Mouse (Mus musculus): Measurements from ENCODE around the gene Kntc1. TPM values are rescaled to one million over a fixed set of nuclear protein-coding genes. Genes with fewer than 3 reads are reported as not detected.

The Kntc1 gene
- polyA plus RNA-seq, 1 experiment from 2014 or later: 23.9 TPM

- Histone ChIP-seq H3K36me3 (ENCODE audit: control insufficient read depth, insufficient read depth) (peaks cover 28% of the 10 kb centered on the region), H3K27ac (ENCODE audit: low read length) (no peak overlapping the region), H3K9ac (ENCODE audit: low read depth, low read length) (no peak overlapping the region), H3K4me3 (ENCODE audit: low read depth, low read length) (no peak overlapping the region), H3K9me3 (replicated peaks; ENCODE audit: control insufficient read depth, low read length) (no peaks in the 10 kb centered on the region), H3K4me2 (ENCODE audit: low read depth, low read length) (no peak overlapping the region), H3K4me1 (ENCODE audit: control insufficient read depth, low read depth, low read length) (no peaks in the 10 kb centered on the region), H3K27me3 (ENCODE audit: control insufficient read depth, insufficient read depth, low read depth, low read length) (no peaks in the 10 kb centered on the region)
- 92% methylated on average over 3 of the region's 3 CpGs for WGBS (ENCODE audit: insufficient replicate concordance)
- ATAC-seq (ENCODE audit: low read depth): no peak
These were observed 71.7 kb downstream of the Kntc1 start for GRCm38 (mm10) chr5:123821264-123821571.

- Histone ChIP-seq H3K4me3 (ENCODE audit: low read depth, low read length) (no peak overlapping the region), H3K36me3 (ENCODE audit: control insufficient read depth, insufficient read depth) (peaks cover 27% of the 10 kb centered on the region), H3K4me2 (ENCODE audit: low read depth, low read length) (no peak overlapping the region), H3K9me3 (replicated peaks; ENCODE audit: control insufficient read depth, low read length) (no peaks in the 10 kb centered on the region), H3K4me1 (ENCODE audit: control insufficient read depth, low read depth, low read length) (no peaks in the 10 kb centered on the region), H3K9ac (ENCODE audit: low read depth, low read length) (no peak overlapping the region), H3K27me3 (ENCODE audit: control insufficient read depth, insufficient read depth, low read depth, low read length) (no peaks in the 10 kb centered on the region), H3K27ac (ENCODE audit: low read length) (no peak overlapping the region)
- 75% methylated on average over 7 of the region's 7 CpGs for WGBS (ENCODE audit: insufficient replicate concordance)
- ATAC-seq (ENCODE audit: low read depth): no peak
These were observed 73.2 kb downstream of the Kntc1 start for GRCm38 (mm10) chr5:123822706-123823105.

- WGBS (ENCODE audit: insufficient replicate concordance): 61% methylated on average over 6 of the region's 6 CpGs
- H3K4me2 ChIP-seq (ENCODE audit: low read depth, low read length): no peak overlapping the region
- H3K9ac ChIP-seq (ENCODE audit: low read depth, low read length): no peak overlapping the region
- no peaks in the 10 kb centered on the region for H3K9me3 ChIP-seq (replicated peaks; ENCODE audit: control insufficient read depth, low read length)
- H3K4me3 ChIP-seq (ENCODE audit: low read depth, low read length): no peak overlapping the region
- no peak for ATAC-seq (ENCODE audit: low read depth)
- H3K4me1 ChIP-seq (ENCODE audit: control insufficient read depth, low read depth, low read length): no peaks in the 10 kb centered on the region
- no peaks in the 10 kb centered on the region for H3K36me3 ChIP-seq (ENCODE audit: control insufficient read depth, insufficient read depth)
- no peak overlapping the region for H3K27ac ChIP-seq (ENCODE audit: low read length)
- H3K27me3 ChIP-seq (ENCODE audit: control insufficient read depth, insufficient read depth, low read depth, low read length): no peaks in the 10 kb centered on the region
These were observed 78.2 kb downstream of the Kntc1 start for GRCm38 (mm10) chr5:123827659-123828091.

GRCm38 (mm10) chr5:123832309-123832708 lies 82.8 kb downstream of the Kntc1 start:
- Histone ChIP-seq H3K4me2 (ENCODE audit: low read depth, low read length) (no peak overlapping the region), H3K4me3 (ENCODE audit: low read depth, low read length) (no peak overlapping the region), H3K36me3 (ENCODE audit: control insufficient read depth, insufficient read depth) (no peaks in the 10 kb centered on the region), H3K4me1 (ENCODE audit: control insufficient read depth, low read depth, low read length) (no peaks in the 10 kb centered on the region), H3K27me3 (ENCODE audit: control insufficient read depth, insufficient read depth, low read depth, low read length) (no peaks in the 10 kb centered on the region), H3K9me3 (replicated peaks; ENCODE audit: control insufficient read depth, low read length) (no peaks in the 10 kb centered on the region), H3K27ac (ENCODE audit: low read length) (no peak overlapping the region), H3K9ac (ENCODE audit: low read depth, low read length) (no peak overlapping the region)
- ATAC-seq (ENCODE audit: low read depth): no peak
- WGBS (ENCODE audit: insufficient replicate concordance): 52% methylated on average over 7 of the region's 7 CpGs

- WGBS (ENCODE audit: insufficient replicate concordance): 49% methylated on average over 3 of the region's 3 CpGs
- peak; percentile 59; the same call in 1 of the 2 replicates for ATAC-seq (ENCODE audit: low read depth)
- H3K36me3 ChIP-seq (ENCODE audit: control insufficient read depth, insufficient read depth): no peaks in the 10 kb centered on the region
- H3K9ac ChIP-seq (ENCODE audit: low read depth, low read length): no peak overlapping the region
- no peak overlapping the region for H3K4me2 ChIP-seq (ENCODE audit: low read depth, low read length)
- H3K4me1 ChIP-seq (ENCODE audit: control insufficient read depth, low read depth, low read length): no peaks in the 10 kb centered on the region
- no peaks in the 10 kb centered on the region for H3K27me3 ChIP-seq (ENCODE audit: control insufficient read depth, insufficient read depth, low read depth, low read length)
- H3K9me3 ChIP-seq (replicated peaks; ENCODE audit: control insufficient read depth, low read length): no peaks in the 10 kb centered on the region
- no peak overlapping the region for H3K4me3 ChIP-seq (ENCODE audit: low read depth, low read length)
- no peak overlapping the region for H3K27ac ChIP-seq (ENCODE audit: low read length)
These were observed 85.3 kb downstream of the Kntc1 start for GRCm38 (mm10) chr5:123834836-123835235.

- Histone ChIP-seq H3K4me1 (ENCODE audit: control insufficient read depth, low read depth, low read length) (peaks cover 3% of the 10 kb centered on the region), H3K4me2 (ENCODE audit: low read depth, low read length) (no peak overlapping the region), H3K27ac (ENCODE audit: low read length) (no peak overlapping the region), H3K36me3 (ENCODE audit: control insufficient read depth, insufficient read depth) (no peaks in the 10 kb centered on the region), H3K9me3 (replicated peaks; ENCODE audit: control insufficient read depth, low read length) (no peaks in the 10 kb centered on the region), H3K4me3 (ENCODE audit: low read depth, low read length) (no peak overlapping the region), H3K27me3 (ENCODE audit: control insufficient read depth, insufficient read depth, low read depth, low read length) (no peaks in the 10 kb centered on the region), H3K9ac (ENCODE audit: low read depth, low read length) (no peak overlapping the region)
- 51% methylated on average over 4 of the region's 4 CpGs for WGBS (ENCODE audit: insufficient replicate concordance)
- ATAC-seq (ENCODE audit: low read depth): no peak
These were observed 87.9 kb downstream of the Kntc1 start for GRCm38 (mm10) chr5:123837371-123837770.

- H3K4me1 ChIP-seq (ENCODE audit: control insufficient read depth, low read depth, low read length): peaks cover 7% of the 10 kb centered on the region
- H3K27ac ChIP-seq (ENCODE audit: low read length): no peak overlapping the region
- H3K4me3 ChIP-seq (ENCODE audit: low read depth, low read length): no peak overlapping the region
- no peaks in the 10 kb centered on the region for H3K9me3 ChIP-seq (replicated peaks; ENCODE audit: control insufficient read depth, low read length)
- H3K36me3 ChIP-seq (ENCODE audit: control insufficient read depth, insufficient read depth): no peaks in the 10 kb centered on the region
- no peaks in the 10 kb centered on the region for H3K27me3 ChIP-seq (ENCODE audit: control insufficient read depth, insufficient read depth, low read depth, low read length)
- no peak for ATAC-seq (ENCODE audit: low read depth)
- H3K4me2 ChIP-seq (ENCODE audit: low read depth, low read length): no peak overlapping the region
- no peak overlapping the region for H3K9ac ChIP-seq (ENCODE audit: low read depth, low read length)
- 60% methylated on average over 11 of the region's 11 CpGs for WGBS (ENCODE audit: insufficient replicate concordance)
These were observed 92.9 kb downstream of the Kntc1 start for GRCm38 (mm10) chr5:123842221-123842934.

GRCm38 (mm10) chr5:123842935-123843282 lies 93.4 kb downstream of the Kntc1 start:
- H3K4me1 ChIP-seq (ENCODE audit: control insufficient read depth, low read depth, low read length): peaks cover 7% of the 10 kb centered on the region
- H3K4me2 ChIP-seq (ENCODE audit: low read depth, low read length): no peak overlapping the region
- H3K27ac ChIP-seq (ENCODE audit: low read length): no peak overlapping the region
- no peak overlapping the region for H3K4me3 ChIP-seq (ENCODE audit: low read depth, low read length)
- 35% methylated on average over 3 of the region's 3 CpGs for WGBS (ENCODE audit: insufficient replicate concordance)
- no peaks in the 10 kb centered on the region for H3K9me3 ChIP-seq (replicated peaks; ENCODE audit: control insufficient read depth, low read length)
- no peaks in the 10 kb centered on the region for H3K27me3 ChIP-seq (ENCODE audit: control insufficient read depth, insufficient read depth, low read depth, low read length)
- no peak for ATAC-seq (ENCODE audit: low read depth)
- H3K36me3 ChIP-seq (ENCODE audit: control insufficient read depth, insufficient read depth): no peaks in the 10 kb centered on the region
- no peak overlapping the region for H3K9ac ChIP-seq (ENCODE audit: low read depth, low read length)

- Histone ChIP-seq H3K4me1 (ENCODE audit: control insufficient read depth, low read depth, low read length) (peaks cover 7% of the 10 kb centered on the region), H3K27me3 (ENCODE audit: control insufficient read depth, insufficient read depth, low read depth, low read length) (no peaks in the 10 kb centered on the region), H3K27ac (ENCODE audit: low read length) (no peak overlapping the region), H3K9me3 (replicated peaks; ENCODE audit: control insufficient read depth, low read length) (no peaks in the 10 kb centered on the region), H3K4me2 (ENCODE audit: low read depth, low read length) (no peak overlapping the region), H3K36me3 (ENCODE audit: control insufficient read depth, insufficient read depth) (no peaks in the 10 kb centered on the region), H3K9ac (ENCODE audit: low read depth, low read length) (no peak overlapping the region), H3K4me3 (ENCODE audit: low read depth, low read length) (no peak overlapping the region)
- WGBS (ENCODE audit: insufficient replicate concordance): 66% methylated on average over 4 of the region's 4 CpGs
- no peak for ATAC-seq (ENCODE audit: low read depth)
These were observed 94.3 kb downstream of the Kntc1 start for GRCm38 (mm10) chr5:123843816-123844215.
